Mouse (Mus musculus): ENCODE data around the gene Rnf13. TPM values are rescaled to one million over a fixed set of nuclear protein-coding genes. Genes with fewer than 3 reads are reported as not detected.

The Rnf13 gene
- polyA plus RNA-seq, 2 experiments: 43.0 to 76.5 TPM

DNA sequence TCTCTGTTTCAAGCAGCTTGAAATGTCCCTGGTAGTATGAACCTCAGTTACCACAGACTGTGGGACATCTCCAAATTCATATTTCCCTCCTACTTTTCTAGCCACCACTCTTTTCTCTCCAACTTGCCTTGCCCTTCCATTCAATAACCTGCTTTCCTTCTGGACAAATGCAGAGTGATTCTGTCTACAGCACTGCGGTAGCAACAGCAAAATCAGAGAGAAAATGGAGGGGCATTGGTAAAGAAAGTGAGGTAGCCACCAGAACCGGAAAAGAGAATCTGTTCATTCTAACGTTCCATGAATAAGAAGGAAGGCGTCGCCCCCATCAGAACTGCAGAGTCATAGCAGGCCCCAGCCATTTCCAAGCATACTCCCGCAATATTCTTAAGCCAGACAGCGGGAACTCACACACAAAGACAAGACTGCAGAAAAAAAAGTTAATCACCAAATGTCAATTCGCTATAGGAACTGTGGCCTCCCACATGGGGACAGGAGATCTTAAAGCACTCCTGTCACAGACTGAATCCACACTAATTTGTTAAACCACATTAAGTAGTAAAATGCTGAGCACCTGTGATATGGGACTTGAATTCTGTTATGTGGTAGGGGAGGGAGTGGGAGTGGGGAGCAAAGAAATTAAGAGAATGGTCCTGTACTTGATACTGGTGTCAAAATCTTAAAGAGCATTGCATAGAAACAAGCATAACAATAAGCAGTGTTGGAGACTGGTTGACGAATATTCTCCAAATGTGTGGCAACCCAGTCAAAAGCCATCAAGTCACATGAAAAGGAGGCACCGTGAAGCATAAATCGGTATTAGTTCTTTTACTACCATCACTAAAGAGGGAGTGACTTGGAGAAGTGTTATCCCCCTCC is 110.2 kb downstream of the Rnf13 start:
- Histone ChIP-seq H3K9me3 (ENCODE audit: control insufficient read depth, low read length) (no peaks in the 10 kb centered on the region), H3K4me2 (replicated peaks; ENCODE audit: low read depth, low read length, severe bottlenecking) (peak overlapping the region; percentile 71), H3K4me1 (ENCODE audit: control insufficient read depth, insufficient read depth, low read length) (peaks cover 8% of the 10 kb centered on the region), H3K36me3 (ENCODE audit: control insufficient read depth, insufficient read depth, low read length) (peaks cover 26% of the 10 kb centered on the region), H3K9ac (ENCODE audit: low read depth, low read length, severe bottlenecking) (peak overlapping the region; percentile 86), H3K27ac (replicated peaks; ENCODE audit: low read depth, low read length) (no peak overlapping the region), H3K27me3 (ENCODE audit: control insufficient read depth, insufficient read depth, low read length) (no peaks in the 10 kb centered on the region), H3K4me3 (replicated peaks; ENCODE audit: low read length) (peak overlapping the region; percentile 91)
- TF ChIP-seq POLR2A (IDR thresholded peaks at IDR 0.05; ENCODE audit: borderline replicate concordance, extremely low read depth, insufficient read depth, insufficient read length): no peak
- DNase-seq (ENCODE audit: low spot score) (peak; percentile 59), ATAC-seq (ENCODE audit: low FRiP score, low read depth) (no peak)
- WGBS: 14% methylated on average over 11 of the region's 11 CpGs

- TF ChIP-seq POLR2A (IDR thresholded peaks at IDR 0.05; ENCODE audit: borderline replicate concordance, extremely low read depth, insufficient read depth, insufficient read length): no peak
- ATAC-seq (ENCODE audit: low FRiP score, low read depth) (no peak), DNase-seq (ENCODE audit: low spot score) (peak; percentile 52)
- Histone ChIP-seq H3K4me2 (replicated peaks; ENCODE audit: low read depth, low read length, severe bottlenecking) (peak overlapping the region; percentile 71), H3K27me3 (ENCODE audit: control insufficient read depth, insufficient read depth, low read length) (no peaks in the 10 kb centered on the region), H3K4me3 (replicated peaks; ENCODE audit: low read length) (peak overlapping the region; percentile 91), H3K36me3 (ENCODE audit: control insufficient read depth, insufficient read depth, low read length) (peaks cover 22% of the 10 kb centered on the region), H3K27ac (replicated peaks; ENCODE audit: low read depth, low read length) (peak overlapping the region; percentile 93), H3K9me3 (ENCODE audit: control insufficient read depth, low read length) (no peaks in the 10 kb centered on the region), H3K9ac (ENCODE audit: low read depth, low read length, severe bottlenecking) (peak overlapping the region; percentile 86), H3K4me1 (ENCODE audit: control insufficient read depth, insufficient read depth, low read length) (peaks cover 8% of the 10 kb centered on the region)
- WGBS: 2% methylated on average over 9 of the region's 9 CpGs
These were observed 110.7 kb downstream of the Rnf13 start for GRCm38 (mm10) chr3:57846662-57846911.

GRCm38 (mm10) chr3:57846912-57847759 is 111.3 kb downstream of the Rnf13 start:
- Histone ChIP-seq H3K9ac (ENCODE audit: low read depth, low read length, severe bottlenecking) (peak overlapping the region; percentile 86), H3K9me3 (ENCODE audit: control insufficient read depth, low read length) (no peaks in the 10 kb centered on the region), H3K4me1 (ENCODE audit: control insufficient read depth, insufficient read depth, low read length) (peaks cover 8% of the 10 kb centered on the region), H3K4me2 (replicated peaks; ENCODE audit: low read depth, low read length, severe bottlenecking) (peak overlapping the region; percentile 71), H3K27ac (replicated peaks; ENCODE audit: low read depth, low read length) (peak overlapping the region; percentile 93), H3K36me3 (ENCODE audit: control insufficient read depth, insufficient read depth, low read length) (peaks cover 19% of the 10 kb centered on the region), H3K27me3 (ENCODE audit: control insufficient read depth, insufficient read depth, low read length) (no peaks in the 10 kb centered on the region), H3K4me3 (replicated peaks; ENCODE audit: low read length) (peak overlapping the region; percentile 91)
- DNase-seq (ENCODE audit: low spot score) (peak; percentile 69), ATAC-seq (ENCODE audit: low FRiP score, low read depth) (peak; percentile 87)
- no peak for TF ChIP-seq POLR2A (IDR thresholded peaks at IDR 0.05; ENCODE audit: borderline replicate concordance, extremely low read depth, insufficient read depth, insufficient read length)
- under 1% methylated on average over 64 of the region's 104 CpGs for WGBS

DNA sequence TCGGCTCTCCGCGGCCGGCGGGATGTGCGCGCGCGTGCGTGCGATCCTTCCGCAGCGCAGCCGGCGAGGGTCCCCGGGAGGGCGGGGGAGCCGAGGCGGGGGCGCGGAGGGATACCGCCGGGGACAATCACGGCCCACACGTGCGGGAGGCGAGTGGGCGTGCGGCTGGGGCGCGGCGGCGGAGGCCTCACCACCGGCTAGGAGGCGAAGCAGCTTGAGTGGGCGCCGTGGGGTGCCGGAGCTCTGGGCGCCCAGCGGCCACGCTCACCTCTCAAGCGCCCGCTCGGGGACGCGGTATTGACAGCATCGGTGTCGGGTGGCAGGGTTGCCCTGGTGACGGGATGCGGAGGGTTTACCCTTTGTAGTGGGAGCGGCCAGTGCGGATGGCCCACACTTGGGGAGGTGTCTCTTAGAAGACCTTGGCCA is 111.9 kb downstream of the Rnf13 start, which contains the start of gene Pfn2:
Gene Pfn2 (minus strand): TSS at position 320 of the 426 bp plus-strand sequence.
- ATAC-seq (ENCODE audit: low FRiP score, low read depth): peak; percentile 88
- peaks cover 12% of the 10 kb centered on the region for H3K36me3 ChIP-seq (ENCODE audit: control insufficient read depth, insufficient read depth, low read length)
- peak within 1 kb of the TSS; percentile 91 for H3K4me3 ChIP-seq (replicated peaks; ENCODE audit: low read length)
- peaks cover 8% of the 10 kb centered on the region for H3K4me1 ChIP-seq (ENCODE audit: control insufficient read depth, insufficient read depth, low read length)
- no peaks in the 10 kb centered on the region for H3K27me3 ChIP-seq (ENCODE audit: control insufficient read depth, insufficient read depth, low read length)
- H3K9ac ChIP-seq (ENCODE audit: low read depth, low read length, severe bottlenecking): peak within 1 kb of the TSS; percentile 86
- TF ChIP-seq POLR2A (IDR thresholded peaks at IDR 0.05; ENCODE audit: borderline replicate concordance, extremely low read depth, insufficient read depth, insufficient read length): no peak
- peak; percentile 70 for DNase-seq (ENCODE audit: low spot score)
- peak within 1 kb of the TSS; percentile 71 for H3K4me2 ChIP-seq (replicated peaks; ENCODE audit: low read depth, low read length, severe bottlenecking)
- H3K9me3 ChIP-seq (ENCODE audit: control insufficient read depth, low read length): no peaks in the 10 kb centered on the region
- H3K27ac ChIP-seq (replicated peaks; ENCODE audit: low read depth, low read length): peak within 1 kb of the TSS; percentile 93
- 0% methylated on average over 22 of the region's 52 CpGs for WGBS

DNA sequence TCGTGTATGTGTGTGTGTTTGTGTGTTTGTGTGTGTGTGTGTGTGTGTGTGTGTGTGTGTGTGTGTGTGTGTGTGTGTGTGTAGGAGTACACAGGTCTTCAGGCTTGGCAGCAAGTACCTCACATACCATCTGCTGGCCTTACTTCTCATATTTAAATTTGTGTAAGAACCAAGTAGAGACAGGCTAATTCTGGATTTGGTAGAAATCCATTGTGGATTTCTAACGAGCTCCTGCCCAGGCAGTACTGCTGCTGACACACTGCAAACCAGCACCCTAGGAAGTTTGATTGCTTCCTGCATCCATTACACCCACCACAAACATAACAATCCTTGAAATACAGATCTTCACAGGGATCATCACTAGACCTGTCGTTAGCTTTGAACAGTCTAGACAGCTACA is 147.1 kb downstream of the Rnf13 start:
- no peaks in the 10 kb centered on the region for H3K36me3 ChIP-seq (ENCODE audit: control insufficient read depth, insufficient read depth, low read length)
- ATAC-seq (ENCODE audit: low FRiP score, low read depth) (no peak), DNase-seq (ENCODE audit: low spot score) (no peak)
- no peak overlapping the region for H3K4me2 ChIP-seq (replicated peaks; ENCODE audit: low read depth, low read length, severe bottlenecking)
- WGBS: 70% methylated on average over 3 of the region's 3 CpGs
- H3K9ac ChIP-seq (ENCODE audit: low read depth, low read length, severe bottlenecking): no peak overlapping the region
- H3K27ac ChIP-seq (replicated peaks; ENCODE audit: low read depth, low read length): no peak overlapping the region
- H3K9me3 ChIP-seq (ENCODE audit: control insufficient read depth, low read length): no peaks in the 10 kb centered on the region
- H3K4me3 ChIP-seq (replicated peaks; ENCODE audit: low read length): no peak overlapping the region
- no peak for TF ChIP-seq POLR2A (IDR thresholded peaks at IDR 0.05; ENCODE audit: borderline replicate concordance, extremely low read depth, insufficient read depth, insufficient read length)
- no peaks in the 10 kb centered on the region for H3K27me3 ChIP-seq (ENCODE audit: control insufficient read depth, insufficient read depth, low read length)
- no peaks in the 10 kb centered on the region for H3K4me1 ChIP-seq (ENCODE audit: control insufficient read depth, insufficient read depth, low read length)

Other genes with a start within 250 kb of the Rnf13 start
- 54.2 and 57.9 TPM in 2 replicates for gene Wwtr1, start 160.2 kb upstream of the Rnf13 start, polyA plus RNA-seq (2012; rRNA removed)
- gene Wwtr1, start 160.2 kb upstream of the Rnf13 start, polyA plus RNA-seq (2014; fragmentation: Nextera tagmentation; extraction: Ambion mirVana): 34.5 and 34.6 TPM in 2 replicates
- 53.9 and 57.1 TPM in 2 replicates for gene Commd2, start 84.3 kb upstream of the Rnf13 start, polyA plus RNA-seq (2012; rRNA removed)
- gene Commd2, start 84.3 kb upstream of the Rnf13 start, polyA plus RNA-seq (2014; fragmentation: Nextera tagmentation; extraction: Ambion mirVana): 81.0 and 90.4 TPM in 2 replicates
- not detected in 2 replicates for gene Ankub1, start 43.3 kb upstream of the Rnf13 start, polyA plus RNA-seq (2012; rRNA removed)
- gene Ankub1, start 43.3 kb upstream of the Rnf13 start, polyA plus RNA-seq (2014; fragmentation: Nextera tagmentation; extraction: Ambion mirVana): 0.07 TPM in 1 of 2 replicates, not detected in the other
- gene Pfn2, start 112.0 kb downstream of the Rnf13 start, polyA plus RNA-seq (2012; rRNA removed): 131 and 143 TPM in 2 replicates
- gene Pfn2, start 112.0 kb downstream of the Rnf13 start, polyA plus RNA-seq (2014; fragmentation: Nextera tagmentation; extraction: Ambion mirVana): 146 and 168 TPM in 2 replicates

Measured in limb, embryonic 14.5 days (tissue).